Comparison of ENCODE assay signal across 8 mouse cellular contexts in genomic region chr19:53601363-53601655, GRCm38 (mm10). TPM values are rescaled to one million over a fixed set of nuclear protein-coding genes. Genes with fewer than 3 reads are reported as not detected.
DNase-seq lines count a peak whose midpoint lies in the region; ATAC-seq and TF ChIP-seq lines count a peak whose summit lies in the region.

No protein-coding gene starts in this region.

- DNase-seq in cerebellum, adult 2 months, result no peak
- no peak for DNase-seq in cerebellum, adult 11-12 months
- DNase-seq in spleen, adult 2 months (ENCODE audit: low read depth in 1 of 2, low spot score in 2 of 2), result no peak
- DNase-seq in spleen, adult 18-20 months, result no peak
- DNase-seq in cerebellum, adult 9-10 months, result no peak
- no peak for DNase-seq in embryo, embryonic 10 days (ENCODE audit: low spot score)

- no peaks in the 10 kb centered on the region for H3K9me3 ChIP-seq in limb, embryonic 13.5 days
- H3K9me3 ChIP-seq in stomach, embryonic 14.5 days (ENCODE audit: control insufficient read depth, low read depth, low read length), result no peaks in the 10 kb centered on the region

- H3K4me1 ChIP-seq in cerebellum, adult 2 months (ENCODE audit: control insufficient read depth, insufficient read depth, low read length), result peaks cover 6% of the 10 kb centered on the region; the same call in 1 of the 2 replicates
- no peaks in the 10 kb centered on the region; the same call in 1 of the 2 replicates for H3K4me1 ChIP-seq in spleen, adult 2 months (ENCODE audit: control insufficient read depth, insufficient read depth, insufficient read length)
- H3K4me1 ChIP-seq in limb, embryonic 13.5 days, result peaks cover 18% of the 10 kb centered on the region
- peaks cover 12% of the 10 kb centered on the region for H3K4me1 ChIP-seq in stomach, embryonic 14.5 days (ENCODE audit: control insufficient read depth, insufficient read depth, low read length)

- WGBS in cerebellum, adult 2 months, result under 1% methylated on average over 11 of the region's 11 CpGs
- WGBS in spleen, adult 2 months, result 7% methylated on average over 11 of the region's 11 CpGs
- WGBS in limb, embryonic 13.5 days, result 15% methylated on average over 11 of the region's 11 CpGs
- WGBS in stomach, embryonic 14.5 days, result 9% methylated on average over 11 of the region's 11 CpGs

- peak overlapping the region; percentile 98 for H3K9ac ChIP-seq in limb, embryonic 13.5 days
- H3K9ac ChIP-seq in stomach, embryonic 14.5 days (replicated peaks; ENCODE audit: low read depth, low read length), result peak overlapping the region; percentile 94

- peak overlapping the region; percentile 88 for H3K4me2 ChIP-seq in limb, embryonic 13.5 days (replicated peaks)
- H3K4me2 ChIP-seq in stomach, embryonic 14.5 days (replicated peaks; ENCODE audit: low read depth, low read length), result peak overlapping the region; percentile 98

- TF ChIP-seq CTCF in cerebellum, adult 2 months (IDR thresholded peaks at IDR 0.05; ENCODE audit: borderline replicate concordance, insufficient read depth, low read depth, low read length), result no peak
- TF ChIP-seq CTCF in spleen, adult 2 months (IDR thresholded peaks at IDR 0.05; ENCODE audit: extremely low read depth, insufficient read depth, insufficient read length, insufficient replicate concordance), result no peak

- no peak for TF ChIP-seq POLR2A in cerebellum, adult 2 months (IDR thresholded peaks at IDR 0.05; ENCODE audit: borderline replicate concordance, insufficient read depth, low read length)
- no peak for TF ChIP-seq POLR2A in spleen, adult 2 months (IDR thresholded peaks at IDR 0.05; ENCODE audit: low read depth, low read length)

- H3K27ac ChIP-seq in cerebellum, adult 2 months (ENCODE audit: insufficient read depth, low read length), result peak overlapping the region; percentile 95
- peak overlapping the region; percentile 95; the same call in 1 of the 2 replicates for H3K27ac ChIP-seq in spleen, adult 2 months (ENCODE audit: insufficient read depth, low read length)
- H3K27ac ChIP-seq in limb, embryonic 13.5 days, result no peak overlapping the region
- H3K27ac ChIP-seq in stomach, embryonic 14.5 days (ENCODE audit: low read length), result no peak overlapping the region

- peaks cover 3% of the 10 kb centered on the region for H3K36me3 ChIP-seq in spleen, adult 2 months (ENCODE audit: control insufficient read depth, insufficient read depth, low read length)
- H3K36me3 ChIP-seq in limb, embryonic 13.5 days, result peaks cover 26% of the 10 kb centered on the region
- H3K36me3 ChIP-seq in stomach, embryonic 14.5 days (ENCODE audit: control insufficient read depth, insufficient read depth, low read length), result peaks cover 5% of the 10 kb centered on the region

- no peak for ATAC-seq in limb, embryonic 13.5 days (ENCODE audit: low FRiP score, low read depth)
- ATAC-seq in stomach, embryonic 14.5 days (ENCODE audit: insufficient number of reproducible peaks, insufficient read depth, low FRiP score, low read depth), result no peak

- peak overlapping the region; percentile 83 for H3K4me3 ChIP-seq in cerebellum, adult 2 months (replicated peaks; ENCODE audit: insufficient read depth, low read depth, low read length)
- peak overlapping the region; percentile 100 for H3K4me3 ChIP-seq in spleen, adult 2 months (ENCODE audit: extremely low read depth, insufficient read depth, insufficient read length)
- H3K4me3 ChIP-seq in limb, embryonic 13.5 days, result peak overlapping the region; percentile 92
- peak overlapping the region; percentile 97 for H3K4me3 ChIP-seq in stomach, embryonic 14.5 days (ENCODE audit: low read depth, low read length)

- H3K27me3 ChIP-seq in cerebellum, adult 2 months (ENCODE audit: control insufficient read depth, insufficient read depth, low read length), result no peaks in the 10 kb centered on the region
- no peaks in the 10 kb centered on the region for H3K27me3 ChIP-seq in spleen, adult 2 months (ENCODE audit: control insufficient read depth, insufficient read depth, low read length)
- H3K27me3 ChIP-seq in limb, embryonic 13.5 days, result no peaks in the 10 kb centered on the region
- no peaks in the 10 kb centered on the region for H3K27me3 ChIP-seq in stomach, embryonic 14.5 days (ENCODE audit: control insufficient read depth, insufficient read depth, low read length)

RNA-seq across cellular contexts. Expression of gene Smc3, which starts 1.1 kb away (rescaled TPM):
- 32.0 and 32.2 TPM in 2 replicates for polyA plus RNA-seq in cerebellum, adult 2 months (2012; rRNA removed)
- polyA plus RNA-seq in spleen, adult 2 months (2012; rRNA removed), result 2.9 and 3.6 TPM in 2 replicates
- polyA plus RNA-seq in limb, embryonic 13.5 days (2015; fragmentation: Nextera tagmentation; extraction: Ambion mirVana), result 79.1 and 83.6 TPM in 2 replicates
- polyA plus RNA-seq in stomach, embryonic 14.5 days (2014; fragmentation: Nextera tagmentation; extraction: Ambion mirVana), result 78.8 and 78.9 TPM in 2 replicates

RNA-seq across cellular contexts. Expression of gene Nutf2-ps1, which starts 12.4 kb away (rescaled TPM):
- polyA plus RNA-seq in cerebellum, adult 2 months (2012; rRNA removed), result 17.0 and 17.3 TPM in 2 replicates
- 63.5 and 68.4 TPM in 2 replicates for polyA plus RNA-seq in spleen, adult 2 months (2012; rRNA removed)
- polyA plus RNA-seq in limb, embryonic 13.5 days (2015; fragmentation: Nextera tagmentation; extraction: Ambion mirVana), result 373 and 383 TPM in 2 replicates
- polyA plus RNA-seq in stomach, embryonic 14.5 days (2014; fragmentation: Nextera tagmentation; extraction: Ambion mirVana), result 335 and 346 TPM in 2 replicates

Comparison
In these comparisons a context has a peak if more than half of its experiments do, and no peak if none do; other contexts are left out.
1. H3K27ac ChIP-seq: peak in cerebellum, adult 2 months (single experiment) and spleen, adult 2 months (single experiment); none in limb, embryonic 13.5 days (single experiment) and stomach, embryonic 14.5 days (single experiment).
2. Peak in every context shown above with its lines, with median percentiles within 50 percentile points of each other: H3K4me3 ChIP-seq.